12 mouse cellular contexts compared by ENCODE assay signal in genomic region chr4:151328071-151328470, GRCm38 (mm10).
A peak's percentile ranks its signal among the peaks of the same experiment; 100 is the strongest.
DNase-seq lines count a peak whose midpoint lies in the region.
"Had no signal": no experiment of that assay in that cellular context is flagged by ENCODE, and none has a peak within 500 bp of the region (broad histone marks: within the 10 kb centered on the region; RNA-seq: fewer than 3 reads in every experiment).

No protein-coding gene starts in this region.

- intact Hi-C loops in left cerebral cortex, postnatal 4 days (cut with DNase I) = no loop called here

- peak; percentile 84 to 92 for DNase-seq in cerebellum, postnatal 10 days
- no peak for DNase-seq in cerebellum, postnatal 4 days (ENCODE audit: low spot score in 2 of 2)
- peak; percentile 36 to 49 for DNase-seq in cerebellum, postnatal 25 days
- DNase-seq in cerebellum, adult 11 months = no peak
- peak; percentile 68 for DNase-seq in left cerebral cortex, postnatal 4 days
- DNase-seq in left cerebral cortex, adult 8-10 months (ENCODE audit: low spot score in 2 of 2) = no peak
- DNase-seq: adrenal gland, adult 2 months; adrenal gland, postnatal 10 days; adrenal gland, postnatal 25 days; cerebellum, adult 2 months; cerebellum, adult 9-10 months; embryo, embryonic 11 days had no signal

Comparison
In these comparisons a context has a peak if more than half of its experiments do, and no peak if none do; other contexts are left out.
1. DNase-seq: peak in cerebellum, postnatal 10 days (2 of 2), cerebellum, postnatal 25 days (2 of 2) and left cerebral cortex, postnatal 4 days (single experiment); none in cerebellum, postnatal 4 days (0 of 2), cerebellum, adult 11 months (single experiment) and left cerebral cortex, adult 8-10 months (0 of 2).